Mouse (Mus musculus): ENCODE measurements at regions not wholly inside any gene's neighbourhood (a gene's known extent, or its start where the extent isn't known, plus 50 kb on each side); places are given as distances from the start of the nearest gene placed in this dataset.

GRCm38 (mm10) chr8:107864802-107865651 is 77.4 kb upstream of the Zfhx3 start:
- H3K36me3 ChIP-seq (ENCODE audit: control insufficient read depth, insufficient read depth, low read length), result no peaks in the 10 kb centered on the region
- H3K27ac ChIP-seq (ENCODE audit: low read length), result no peak overlapping the region
- H3K9me3 ChIP-seq (ENCODE audit: control insufficient read depth, low read length), result no peaks in the 10 kb centered on the region
- H3K4me2 ChIP-seq (ENCODE audit: low read depth, low read length), result no peak overlapping the region
- no peaks in the 10 kb centered on the region for H3K4me1 ChIP-seq (ENCODE audit: control insufficient read depth, insufficient read depth, low read length)
- WGBS, result 55% methylated on average over 14 of the region's 14 CpGs
- H3K9ac ChIP-seq (ENCODE audit: low read depth, low read length), result no peak overlapping the region
- H3K4me3 ChIP-seq (ENCODE audit: low read length), result no peak overlapping the region
- no peaks in the 10 kb centered on the region for H3K27me3 ChIP-seq (replicated peaks; ENCODE audit: control insufficient read depth, insufficient read depth, low read length)
- no peak for ATAC-seq

- no peak overlapping the region for H3K4me3 ChIP-seq (ENCODE audit: low read length)
These were observed 76.7 kb upstream of the Zfhx3 start for GRCm38 (mm10) chr8:107865744-107866143.

GRCm38 (mm10) chr8:107871718-107872117 is 70.7 kb upstream of the Zfhx3 start:
- 59% methylated on average over 15 of the region's 15 CpGs for WGBS
- Histone ChIP-seq H3K4me1 (ENCODE audit: control insufficient read depth, insufficient read depth, low read length) (no peaks in the 10 kb centered on the region), H3K36me3 (ENCODE audit: control insufficient read depth, insufficient read depth, low read length) (no peaks in the 10 kb centered on the region), H3K27ac (ENCODE audit: low read length) (no peak overlapping the region), H3K4me3 (ENCODE audit: low read length) (no peak overlapping the region), H3K9ac (ENCODE audit: low read depth, low read length) (no peak overlapping the region), H3K4me2 (ENCODE audit: low read depth, low read length) (no peak overlapping the region), H3K27me3 (replicated peaks; ENCODE audit: control insufficient read depth, insufficient read depth, low read length) (no peaks in the 10 kb centered on the region), H3K9me3 (ENCODE audit: control insufficient read depth, low read length) (0 out of 2 replicates have a peak, but pooled peaks cover 4% of the 10 kb centered on the region)
- ATAC-seq, result no peak

More at GRCm38 (mm10) chr8:107865744-107866143, 76.7 kb upstream of the Zfhx3 start:
- 40% methylated on average over 4 of the region's 4 CpGs for WGBS
- H3K27me3 ChIP-seq (replicated peaks; ENCODE audit: control insufficient read depth, insufficient read depth, low read length), result no peaks in the 10 kb centered on the region
- no peaks in the 10 kb centered on the region for H3K4me1 ChIP-seq (ENCODE audit: control insufficient read depth, insufficient read depth, low read length)
- no peaks in the 10 kb centered on the region for H3K36me3 ChIP-seq (ENCODE audit: control insufficient read depth, insufficient read depth, low read length)
- no peak overlapping the region for H3K4me2 ChIP-seq (ENCODE audit: low read depth, low read length)
- ATAC-seq, result no peak
- H3K27ac ChIP-seq (ENCODE audit: low read length), result no peak overlapping the region
- no peak overlapping the region for H3K9ac ChIP-seq (ENCODE audit: low read depth, low read length)
- H3K9me3 ChIP-seq (ENCODE audit: control insufficient read depth, low read length), result no peaks in the 10 kb centered on the region

- H3K4me1 ChIP-seq (ENCODE audit: control insufficient read depth, insufficient read depth, low read length), result no peaks in the 10 kb centered on the region
- H3K4me3 ChIP-seq (ENCODE audit: low read length), result no peak overlapping the region
- no peak overlapping the region for H3K9ac ChIP-seq (ENCODE audit: low read depth, low read length)
- 73% methylated on average over 11 of the region's 11 CpGs for WGBS
- H3K9me3 ChIP-seq (ENCODE audit: control insufficient read depth, low read length), result 0 out of 2 replicates have a peak, but pooled peaks cover 4% of the 10 kb centered on the region
- H3K4me2 ChIP-seq (ENCODE audit: low read depth, low read length), result no peak overlapping the region
- no peaks in the 10 kb centered on the region for H3K36me3 ChIP-seq (ENCODE audit: control insufficient read depth, insufficient read depth, low read length)
- no peak overlapping the region for H3K27ac ChIP-seq (ENCODE audit: low read length)
- no peaks in the 10 kb centered on the region for H3K27me3 ChIP-seq (replicated peaks; ENCODE audit: control insufficient read depth, insufficient read depth, low read length)
- ATAC-seq, result no peak
These were observed 70.3 kb upstream of the Zfhx3 start for GRCm38 (mm10) chr8:107872121-107872520.

- Histone ChIP-seq H3K9me3 (ENCODE audit: control insufficient read depth, low read length) (0 out of 2 replicates have a peak, but pooled peaks cover 4% of the 10 kb centered on the region), H3K4me2 (ENCODE audit: low read depth, low read length) (no peak overlapping the region), H3K4me3 (ENCODE audit: low read length) (no peak overlapping the region), H3K27me3 (replicated peaks; ENCODE audit: control insufficient read depth, insufficient read depth, low read length) (no peaks in the 10 kb centered on the region), H3K4me1 (ENCODE audit: control insufficient read depth, insufficient read depth, low read length) (no peaks in the 10 kb centered on the region), H3K27ac (ENCODE audit: low read length) (no peak overlapping the region), H3K36me3 (ENCODE audit: control insufficient read depth, insufficient read depth, low read length) (no peaks in the 10 kb centered on the region), H3K9ac (ENCODE audit: low read depth, low read length) (no peak overlapping the region)
- WGBS, result 65% methylated on average over 2 of the region's 2 CpGs
- ATAC-seq, result no peak
These were observed 66.0 kb upstream of the Zfhx3 start for GRCm38 (mm10) chr8:107876455-107876854.

GRCm38 (mm10) chr8:107881851-107882250 is 60.6 kb upstream of the Zfhx3 start:
- H3K4me2 ChIP-seq (ENCODE audit: low read depth, low read length), result no peak overlapping the region
- H3K4me3 ChIP-seq (ENCODE audit: low read length), result no peak overlapping the region
- ATAC-seq, result no peak
- no peaks in the 10 kb centered on the region for H3K9me3 ChIP-seq (ENCODE audit: control insufficient read depth, low read length)
- H3K4me1 ChIP-seq (ENCODE audit: control insufficient read depth, insufficient read depth, low read length), result no peaks in the 10 kb centered on the region
- WGBS, result 18% methylated on average over 7 of the region's 7 CpGs
- no peak overlapping the region for H3K9ac ChIP-seq (ENCODE audit: low read depth, low read length)
- no peaks in the 10 kb centered on the region for H3K36me3 ChIP-seq (ENCODE audit: control insufficient read depth, insufficient read depth, low read length)
- no peak overlapping the region for H3K27ac ChIP-seq (ENCODE audit: low read length)
- H3K27me3 ChIP-seq (replicated peaks; ENCODE audit: control insufficient read depth, insufficient read depth, low read length), result no peaks in the 10 kb centered on the region

GRCm38 (mm10) chr8:107885547-107885946 is 56.9 kb upstream of the Zfhx3 start:
- Histone ChIP-seq H3K27me3 (replicated peaks; ENCODE audit: control insufficient read depth, insufficient read depth, low read length) (no peaks in the 10 kb centered on the region), H3K9ac (ENCODE audit: low read depth, low read length) (no peak overlapping the region), H3K4me3 (ENCODE audit: low read length) (no peak overlapping the region), H3K27ac (ENCODE audit: low read length) (peak overlapping the region; percentile 50), H3K4me1 (ENCODE audit: control insufficient read depth, insufficient read depth, low read length) (no peaks in the 10 kb centered on the region), H3K4me2 (ENCODE audit: low read depth, low read length) (no peak overlapping the region), H3K36me3 (ENCODE audit: control insufficient read depth, insufficient read depth, low read length) (no peaks in the 10 kb centered on the region), H3K9me3 (ENCODE audit: control insufficient read depth, low read length) (no peaks in the 10 kb centered on the region)
- peak; percentile 53; the same call in 1 of the 2 replicates for ATAC-seq
- WGBS, result 30% methylated on average over 7 of the region's 7 CpGs

- Histone ChIP-seq H3K27ac (ENCODE audit: low read length) (peak overlapping the region; percentile 50), H3K36me3 (ENCODE audit: control insufficient read depth, insufficient read depth, low read length) (no peaks in the 10 kb centered on the region), H3K4me3 (ENCODE audit: low read length) (no peak overlapping the region), H3K9me3 (ENCODE audit: control insufficient read depth, low read length) (no peaks in the 10 kb centered on the region), H3K27me3 (replicated peaks; ENCODE audit: control insufficient read depth, insufficient read depth, low read length) (no peaks in the 10 kb centered on the region), H3K4me2 (ENCODE audit: low read depth, low read length) (no peak overlapping the region), H3K4me1 (ENCODE audit: control insufficient read depth, insufficient read depth, low read length) (no peaks in the 10 kb centered on the region), H3K9ac (ENCODE audit: low read depth, low read length) (no peak overlapping the region)
- 35% methylated on average over 5 of the region's 5 CpGs for WGBS
- ATAC-seq, result peak; percentile 90
These were observed 56.5 kb upstream of the Zfhx3 start for GRCm38 (mm10) chr8:107885971-107886370.

GRCm38 (mm10) chr8:107886516-107887253 is 55.8 kb upstream of the Zfhx3 start:
- no peaks in the 10 kb centered on the region for H3K36me3 ChIP-seq (ENCODE audit: control insufficient read depth, insufficient read depth, low read length)
- WGBS, result 75% methylated on average over 19 of the region's 19 CpGs
- H3K27me3 ChIP-seq (replicated peaks; ENCODE audit: control insufficient read depth, insufficient read depth, low read length), result no peaks in the 10 kb centered on the region
- H3K4me3 ChIP-seq (ENCODE audit: low read length), result no peak overlapping the region
- no peak overlapping the region for H3K4me2 ChIP-seq (ENCODE audit: low read depth, low read length)
- no peak overlapping the region for H3K9ac ChIP-seq (ENCODE audit: low read depth, low read length)
- ATAC-seq, result no peak
- peak overlapping the region; percentile 4; the same call in 1 of the 2 replicates for H3K27ac ChIP-seq (ENCODE audit: low read length)
- H3K9me3 ChIP-seq (ENCODE audit: control insufficient read depth, low read length), result no peaks in the 10 kb centered on the region
- H3K4me1 ChIP-seq (ENCODE audit: control insufficient read depth, insufficient read depth, low read length), result no peaks in the 10 kb centered on the region
